Mouse (Mus musculus): Measurements from ENCODE around the gene 1700025G04Rik. TPM values are rescaled to one million over a fixed set of nuclear protein-coding genes. Genes with fewer than 3 reads are reported as not detected.

1700025G04Rik gene
- total RNA-seq, 1 experiment from 2014 or later: 27.8 TPM

- no peak for ATAC-seq (replicated peaks; ENCODE audit: insufficient number of reproducible peaks, low FRiP score, low TSS enrichment, poor library complexity, severe bottlenecking)
These were observed 49.9 kb downstream of the 1700025G04Rik start for GRCm38 (mm10) chr1:152040053-152040452.

- ATAC-seq (replicated peaks; ENCODE audit: insufficient number of reproducible peaks, low FRiP score, low TSS enrichment, poor library complexity, severe bottlenecking): no peak
These were observed 50.3 kb downstream of the 1700025G04Rik start for GRCm38 (mm10) chr1:152039588-152039987.

GRCm38 (mm10) chr1:152038086-152038485, 51.8 kb downstream of the 1700025G04Rik start:
- no peak for ATAC-seq (replicated peaks; ENCODE audit: insufficient number of reproducible peaks, low FRiP score, low TSS enrichment, poor library complexity, severe bottlenecking)

GRCm38 (mm10) chr1:152037589-152037988, 52.3 kb downstream of the 1700025G04Rik start:
- ATAC-seq (replicated peaks; ENCODE audit: insufficient number of reproducible peaks, low FRiP score, low TSS enrichment, poor library complexity, severe bottlenecking): no peak

- no peak for ATAC-seq (replicated peaks; ENCODE audit: insufficient number of reproducible peaks, low FRiP score, low TSS enrichment, poor library complexity, severe bottlenecking)
These were observed 55.2 kb downstream of the 1700025G04Rik start for GRCm38 (mm10) chr1:152034766-152035165.

- ATAC-seq (replicated peaks; ENCODE audit: insufficient number of reproducible peaks, low FRiP score, low TSS enrichment, poor library complexity, severe bottlenecking): no peak
These were observed 56.2 kb downstream of the 1700025G04Rik start for GRCm38 (mm10) chr1:152033731-152034130.

- no peak for ATAC-seq (replicated peaks; ENCODE audit: insufficient number of reproducible peaks, low FRiP score, low TSS enrichment, poor library complexity, severe bottlenecking)
These were observed 57.8 kb downstream of the 1700025G04Rik start for GRCm38 (mm10) chr1:152032144-152032543.

GRCm38 (mm10) chr1:152030546-152030945, 59.4 kb downstream of the 1700025G04Rik start:
- no peak for ATAC-seq (replicated peaks; ENCODE audit: insufficient number of reproducible peaks, low FRiP score, low TSS enrichment, poor library complexity, severe bottlenecking)

GRCm38 (mm10) chr1:152028718-152029117, 61.2 kb downstream of the 1700025G04Rik start:
- no peak for ATAC-seq (replicated peaks; ENCODE audit: insufficient number of reproducible peaks, low FRiP score, low TSS enrichment, poor library complexity, severe bottlenecking)

GRCm38 (mm10) chr1:152026762-152027161, 63.2 kb downstream of the 1700025G04Rik start:
- ATAC-seq (replicated peaks; ENCODE audit: insufficient number of reproducible peaks, low FRiP score, low TSS enrichment, poor library complexity, severe bottlenecking): no peak

GRCm38 (mm10) chr1:152025308-152025707, 64.6 kb downstream of the 1700025G04Rik start:
- 0 out of 2 replicates have a peak, but pooled peaks have one; percentile 11 for ATAC-seq (replicated peaks; ENCODE audit: insufficient number of reproducible peaks, low FRiP score, low TSS enrichment, poor library complexity, severe bottlenecking)

- ATAC-seq (replicated peaks; ENCODE audit: insufficient number of reproducible peaks, low FRiP score, low TSS enrichment, poor library complexity, severe bottlenecking): no peak
These were observed 65.7 kb downstream of the 1700025G04Rik start for GRCm38 (mm10) chr1:152024019-152024787.

GRCm38 (mm10) chr1:152020812-152021211, 69.1 kb downstream of the 1700025G04Rik start:
- ATAC-seq (replicated peaks; ENCODE audit: insufficient number of reproducible peaks, low FRiP score, low TSS enrichment, poor library complexity, severe bottlenecking): peak; percentile 60

GRCm38 (mm10) chr1:152020070-152020469, 69.9 kb downstream of the 1700025G04Rik start:
- ATAC-seq (replicated peaks; ENCODE audit: insufficient number of reproducible peaks, low FRiP score, low TSS enrichment, poor library complexity, severe bottlenecking): no peak

- peak; percentile 75 for ATAC-seq (replicated peaks; ENCODE audit: insufficient number of reproducible peaks, low FRiP score, low TSS enrichment, poor library complexity, severe bottlenecking)
These were observed 70.7 kb downstream of the 1700025G04Rik start for GRCm38 (mm10) chr1:152019196-152019595.

GRCm38 (mm10) chr1:152018322-152018721, 71.6 kb downstream of the 1700025G04Rik start:
- ATAC-seq (replicated peaks; ENCODE audit: insufficient number of reproducible peaks, low FRiP score, low TSS enrichment, poor library complexity, severe bottlenecking): no peak

GRCm38 (mm10) chr1:152016663-152017062, 73.3 kb downstream of the 1700025G04Rik start:
- no peak for ATAC-seq (replicated peaks; ENCODE audit: insufficient number of reproducible peaks, low FRiP score, low TSS enrichment, poor library complexity, severe bottlenecking)

- peak; percentile 87 for ATAC-seq (replicated peaks; ENCODE audit: insufficient number of reproducible peaks, low FRiP score, low TSS enrichment, poor library complexity, severe bottlenecking)
These were observed 74.3 kb downstream of the 1700025G04Rik start for GRCm38 (mm10) chr1:152015555-152016125.

GRCm38 (mm10) chr1:152011741-152012140, 78.2 kb downstream of the 1700025G04Rik start:
- no peak for ATAC-seq (replicated peaks; ENCODE audit: insufficient number of reproducible peaks, low FRiP score, low TSS enrichment, poor library complexity, severe bottlenecking)

Data from monocyte, adult 5-6 weeks (primary cell).